Mouse (Mus musculus) heart, adult 2 months (tissue): Measurements from ENCODE around the gene Rad50.

ENCODE experiments used
- CTCF ChIP-seq: fragments of 200-600 bp; IDR thresholded peaks from 2 replicates; pipeline ENCODE4 v1.8.1; 2022; ENCODE audit warnings: antibody characterized with exemption, mild to moderate bottlenecking, moderate library complexity
- POLR2A ChIP-seq: fragments of 200-500 bp; IDR thresholded peaks from 2 replicates; pipeline ENCODE4 v1.6.1; 2011; ENCODE audit warnings: mild to moderate bottlenecking, low read depth, low read length, control low read depth; ENCODE audit not compliant: insufficient read depth

DNA sequence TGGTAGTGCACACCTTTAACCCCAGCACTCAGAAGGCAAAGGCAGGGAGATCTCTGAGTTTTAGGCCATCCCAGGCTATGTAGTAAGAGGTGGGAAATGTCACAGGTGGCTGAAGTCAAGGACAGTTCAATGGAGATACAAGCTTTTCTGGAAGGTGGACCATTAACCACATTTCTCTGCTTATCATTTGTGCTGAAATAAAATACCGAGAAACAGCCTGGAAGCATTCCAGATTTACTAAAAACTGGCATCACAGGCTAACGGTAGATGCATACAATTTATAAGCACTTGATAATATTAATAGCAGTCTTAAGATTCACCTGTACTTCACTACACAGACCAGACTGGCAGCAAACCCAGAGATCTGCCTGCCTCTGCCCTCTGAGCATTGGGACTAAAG, 54.7 kb downstream of the Rad50 start:
- TF ChIP-seq CTCF (no peak), POLR2A (no peak)
